Mouse (Mus musculus): ENCODE results near the gene Mvd.

DNA sequence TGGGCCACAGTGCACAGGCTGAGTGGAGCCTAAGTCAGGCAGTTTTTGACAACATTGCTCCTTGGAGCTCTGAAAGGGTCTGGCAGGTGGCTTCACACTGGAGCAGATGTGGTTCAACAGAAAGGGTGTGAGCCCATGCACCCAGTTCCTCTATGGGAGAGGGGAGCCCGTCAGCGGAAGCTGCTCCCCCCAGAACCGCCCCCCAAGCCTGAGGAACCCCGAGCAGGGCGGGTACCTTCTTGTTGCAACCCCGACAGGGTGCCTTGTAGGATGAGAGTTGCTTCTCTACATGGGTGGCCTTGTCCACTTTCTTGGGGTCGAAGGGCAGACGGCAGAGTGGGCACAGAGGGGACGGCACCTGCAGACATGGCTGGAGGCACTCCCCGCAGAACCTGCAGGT is 26.7 kb upstream of the Mvd start:
- no peak for TF ChIP-seq CTCF (IDR thresholded peaks at IDR 0.05; ENCODE audit: extremely low read depth, insufficient read length, insufficient replicate concordance, low read depth, low read length)
- no peak for TF ChIP-seq POLR2A (IDR thresholded peaks at IDR 0.05; ENCODE audit: low read depth, low read length)

All from small intestine, adult 2 months (tissue).